In the genomic region with DNA sequence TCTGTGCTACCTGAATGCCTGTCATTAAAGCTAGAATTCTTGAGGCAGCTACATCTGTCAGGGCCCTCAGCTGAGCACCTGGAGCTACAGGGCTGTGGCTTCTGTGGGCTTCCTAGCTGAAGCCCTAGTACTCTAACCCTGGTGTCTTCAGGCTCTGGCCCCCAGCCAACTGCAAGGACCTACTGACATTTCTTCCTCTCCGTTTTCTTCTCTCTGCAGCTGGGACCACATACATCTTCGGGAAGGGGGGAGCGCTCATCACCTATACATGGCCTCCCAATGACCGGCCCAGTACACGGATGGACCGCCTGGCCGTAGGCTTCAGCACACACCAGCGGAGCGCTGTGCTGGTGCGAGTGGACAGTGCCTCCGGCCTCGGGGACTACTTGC, we compare ENCODE assay signal across 17 mouse cellular contexts. TPM values are rescaled to one million over a fixed set of nuclear protein-coding genes. Genes with fewer than 3 reads are reported as not detected.
DNase-seq lines count a peak whose midpoint lies in the region; ATAC-seq and TF ChIP-seq lines count a peak whose summit lies in the region.
"Had no signal": no experiment of that assay in that cellular context is flagged by ENCODE, and none has a peak within 500 bp of the region (broad histone marks: within the 10 kb centered on the region; RNA-seq: fewer than 3 reads in every experiment).

No protein-coding gene starts in this region.

- 30% methylated on average over 12 of the region's 12 CpGs for WGBS in cerebellum, adult 2 months
- WGBS in hindbrain, embryonic 13.5 days: 88% methylated on average over 12 of the region's 12 CpGs
- WGBS in hindbrain, embryonic 11.5 days: 92% methylated on average over 12 of the region's 12 CpGs
- WGBS in midbrain, embryonic 13.5 days: 90% methylated on average over 12 of the region's 12 CpGs
- 92% methylated on average over 12 of the region's 12 CpGs for WGBS in midbrain, embryonic 10.5 days
- 74% methylated on average over 12 of the region's 12 CpGs for WGBS in olfactory bulb, adult 2 months

- peak overlapping the region; percentile 94; the same call in 1 of the 2 replicates for H3K4me2 ChIP-seq in hindbrain, embryonic 13.5 days
- no peak overlapping the region for H3K4me2 ChIP-seq in hindbrain, embryonic 11.5 days (replicated peaks; ENCODE audit: low read depth, low read length)
- H3K4me2 ChIP-seq in midbrain, embryonic 13.5 days (replicated peaks): no peak overlapping the region

- H3K4me1 ChIP-seq in cerebellum, adult 2 months (ENCODE audit: control insufficient read depth, insufficient read depth, low read length): peaks cover 46% of the 10 kb centered on the region
- H3K4me1 ChIP-seq in hindbrain, embryonic 13.5 days (replicated peaks): peaks cover 84% of the 10 kb centered on the region
- no peaks in the 10 kb centered on the region for H3K4me1 ChIP-seq in hindbrain, embryonic 11.5 days (replicated peaks; ENCODE audit: control insufficient read depth, insufficient read depth, low read length)
- H3K4me1 ChIP-seq in midbrain, embryonic 13.5 days (replicated peaks): peaks cover 78% of the 10 kb centered on the region
- H3K4me1 ChIP-seq in midbrain, embryonic 10.5 days: peaks cover 63% of the 10 kb centered on the region
- H3K4me1 ChIP-seq in olfactory bulb, adult 2 months (ENCODE audit: control insufficient read depth, insufficient read depth, low read length): peaks cover 77% of the 10 kb centered on the region

- no peak for DNase-seq in cerebellum, adult 2 months
- DNase-seq in cerebellum, postnatal 4 days (ENCODE audit: low spot score in 2 of 2): no peak
- no peak for DNase-seq in hindbrain, embryonic 11.5 days (ENCODE audit: low spot score)
- no peak for DNase-seq in midbrain, embryonic 10.5 days (ENCODE audit: low spot score)
- DNase-seq: gastrocnemius, postnatal 36 days; kidney, adult 11 months; liver; liver, postnatal 0 days; thymus, postnatal 25 days had no signal

- ATAC-seq in hindbrain, embryonic 13.5 days (ENCODE audit: low FRiP score): no peak
- no peak for ATAC-seq in hindbrain, embryonic 11.5 days (ENCODE audit: low FRiP score)
- no peak for ATAC-seq in midbrain, embryonic 13.5 days
- no peak for ATAC-seq in frontal cortex, adult (ENCODE audit: low TSS enrichment)
- ATAC-seq: CD4-positive, CD25-positive, alpha-beta regulatory T cell, adult 4 months; liver, postnatal 0 days had no signal

- H3K9ac ChIP-seq in hindbrain, embryonic 13.5 days: peak overlapping the region; percentile 100; the same call in 1 of the 2 replicates
- no peak overlapping the region for H3K9ac ChIP-seq in hindbrain, embryonic 11.5 days (ENCODE audit: low read depth, low read length)
- 0 out of 2 replicates have a peak overlapping the region, but pooled peaks have one; percentile 24 for H3K9ac ChIP-seq in midbrain, embryonic 13.5 days (replicated peaks)
- H3K9ac ChIP-seq: liver, postnatal 0 days had no signal

- H3K4me3 ChIP-seq in cerebellum, adult 2 months (replicated peaks; ENCODE audit: insufficient read depth, low read depth, low read length): peak overlapping the region; percentile 98
- H3K4me3 ChIP-seq in hindbrain, embryonic 13.5 days: no peak overlapping the region
- no peak overlapping the region for H3K4me3 ChIP-seq in hindbrain, embryonic 11.5 days (ENCODE audit: low read depth, low read length)
- H3K4me3 ChIP-seq in midbrain, embryonic 13.5 days (replicated peaks): no peak overlapping the region
- H3K4me3 ChIP-seq in midbrain, embryonic 10.5 days: no peak overlapping the region
- no peak overlapping the region for H3K4me3 ChIP-seq in olfactory bulb, adult 2 months (ENCODE audit: insufficient read depth, low read depth, low read length)
- H3K4me3 ChIP-seq: erythroblast, embryonic 14.5 days had no signal

- H3K36me3 ChIP-seq in hindbrain, embryonic 13.5 days: peaks cover 45% of the 10 kb centered on the region
- H3K36me3 ChIP-seq in hindbrain, embryonic 11.5 days (ENCODE audit: control insufficient read depth, insufficient read depth, low read length): no peaks in the 10 kb centered on the region
- peaks cover 47% of the 10 kb centered on the region for H3K36me3 ChIP-seq in midbrain, embryonic 13.5 days
- H3K36me3 ChIP-seq in midbrain, embryonic 10.5 days: peaks cover 31% of the 10 kb centered on the region
- H3K36me3 ChIP-seq: G1E had no signal

- no peaks in the 10 kb centered on the region for H3K9me3 ChIP-seq in hindbrain, embryonic 13.5 days
- H3K9me3 ChIP-seq in hindbrain, embryonic 11.5 days (ENCODE audit: control insufficient read depth, low read length): no peaks in the 10 kb centered on the region
- H3K9me3 ChIP-seq in midbrain, embryonic 13.5 days: no peaks in the 10 kb centered on the region
- no peaks in the 10 kb centered on the region for H3K9me3 ChIP-seq in midbrain, embryonic 10.5 days (replicated peaks)
- H3K9me3 ChIP-seq: G1E had no signal

- H3K27me3 ChIP-seq in cerebellum, adult 2 months (ENCODE audit: control insufficient read depth, insufficient read depth, low read length): no peaks in the 10 kb centered on the region
- no peaks in the 10 kb centered on the region for H3K27me3 ChIP-seq in hindbrain, embryonic 13.5 days
- H3K27me3 ChIP-seq in hindbrain, embryonic 11.5 days (ENCODE audit: control insufficient read depth, insufficient read depth, low read length): no peaks in the 10 kb centered on the region
- no peaks in the 10 kb centered on the region for H3K27me3 ChIP-seq in midbrain, embryonic 13.5 days
- H3K27me3 ChIP-seq in midbrain, embryonic 10.5 days (ENCODE audit: low read depth, poor library complexity, severe bottlenecking): peaks cover 83% of the 10 kb centered on the region

- no peak for TF ChIP-seq POLR2A in cerebellum, adult 2 months (IDR thresholded peaks at IDR 0.05; ENCODE audit: borderline replicate concordance, insufficient read depth, low read length)
- no peak for TF ChIP-seq POLR2A in olfactory bulb, adult 2 months (IDR thresholded peaks at IDR 0.05; ENCODE audit: insufficient read depth, low read depth, low read length)

- no peak for TF ChIP-seq CTCF in cerebellum, adult 2 months (IDR thresholded peaks at IDR 0.05; ENCODE audit: borderline replicate concordance, insufficient read depth, low read depth, low read length)
- no peak for TF ChIP-seq CTCF in olfactory bulb, adult 2 months (IDR thresholded peaks at IDR 0.05; ENCODE audit: insufficient read depth, low read depth, low read length)

- H3K27ac ChIP-seq in cerebellum, adult 2 months (ENCODE audit: insufficient read depth, low read length): peak overlapping the region; percentile 38; the same call in 1 of the 2 replicates
- H3K27ac ChIP-seq in hindbrain, embryonic 13.5 days: peak overlapping the region; percentile 98
- no peak overlapping the region for H3K27ac ChIP-seq in hindbrain, embryonic 11.5 days (ENCODE audit: low read depth, low read length)
- H3K27ac ChIP-seq in midbrain, embryonic 13.5 days: no peak overlapping the region
- H3K27ac ChIP-seq in midbrain, embryonic 10.5 days (replicated peaks): no peak overlapping the region
- H3K27ac ChIP-seq in olfactory bulb, adult 2 months (ENCODE audit: insufficient read depth, low read depth, low read length): peak overlapping the region; percentile 92

RNA-seq across cellular contexts. Expression of a gene that starts 38.2 kb away (rescaled TPM):
- 0.15 and 0.24 TPM in 2 replicates for polyA plus RNA-seq in cerebellum, adult 2 months (2012; rRNA removed)
- polyA plus RNA-seq in hindbrain, embryonic 13.5 days (2015; fragmentation: Nextera tagmentation; extraction: Ambion mirVana): 0.10 and 0.23 TPM in 2 replicates
- polyA plus RNA-seq in hindbrain, embryonic 11.5 days (2014; fragmentation: Nextera tagmentation; extraction: Ambion mirVana): not detected in 2 replicates
- polyA plus RNA-seq in midbrain, embryonic 13.5 days (2015; fragmentation: Nextera tagmentation; extraction: Ambion mirVana): 0.19 TPM in 1 of 2 replicates, not detected in the other
- not detected in 2 replicates for polyA plus RNA-seq in midbrain, embryonic 10.5 days (2016; fragmentation: Nextera tagmentation; extraction: Ambion mirVana)
- not detected in 2 replicates for polyA plus RNA-seq in olfactory bulb, adult 2 months (2012; ENCODE audit: insufficient read depth, insufficient read length, low replicate concordance, missing spikeins)
- polyA plus RNA-seq: CD4-positive, CD25-positive, alpha-beta regulatory T cell, adult 4 months; embryonic facial prominence, embryonic 11.5 days; erythroblast, embryonic 14.5 days; G1E; liver, postnatal 0 days had no signal

Comparison
In these comparisons a context has a peak if more than half of its experiments do, and no peak if none do; other contexts are left out.
1. H3K27ac ChIP-seq: peak in cerebellum, adult 2 months (single experiment), hindbrain, embryonic 13.5 days (single experiment) and olfactory bulb, adult 2 months (single experiment); none in hindbrain, embryonic 11.5 days (single experiment), midbrain, embryonic 13.5 days (single experiment) and midbrain, embryonic 10.5 days (single experiment).